Mouse (Mus musculus): Measurements from ENCODE around the gene Mkrn1. TPM values are rescaled to one million over a fixed set of nuclear protein-coding genes. Genes with fewer than 3 reads are reported as not detected.
"Not testable (repeated sequence)": the region's sequence is repeated elsewhere in the genome, so short reads cannot be mapped to it uniquely, and the experiment has no call there.

Gene Mkrn1
- polyA plus RNA-seq, 1 experiment from 2014 or later: 191 TPM

DNA sequence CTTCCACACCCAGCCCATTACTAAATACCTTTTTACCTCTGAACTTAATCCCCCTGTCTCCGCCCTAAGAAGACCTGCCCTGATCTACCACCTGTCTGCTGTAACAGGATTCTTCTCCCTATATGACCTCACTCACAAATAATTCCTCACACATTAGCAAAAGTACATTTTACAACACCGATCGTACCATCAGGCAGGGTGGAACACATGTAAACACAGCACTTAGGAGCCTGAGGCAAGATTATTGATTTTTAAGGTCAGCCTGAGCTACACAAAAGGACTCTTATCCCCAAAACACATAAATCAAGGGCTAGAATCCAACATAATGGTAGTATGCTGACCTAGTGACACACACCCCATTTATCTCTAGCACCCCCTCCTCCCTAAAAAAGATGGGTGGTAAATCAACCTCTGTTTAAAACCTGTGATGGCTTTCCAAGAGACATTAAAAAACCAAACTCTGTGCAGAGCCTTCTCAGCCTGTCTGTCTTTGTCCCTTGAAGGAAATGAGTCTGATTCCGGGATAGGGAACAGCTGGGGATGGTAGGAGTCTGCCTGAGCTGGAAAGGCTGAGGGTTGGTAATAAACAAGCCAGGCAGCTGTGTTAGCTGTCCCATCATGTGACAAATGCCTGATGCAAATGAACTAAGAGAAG, 46.8 kb downstream of the Mkrn1 start:
- H3K9ac ChIP-seq: no peak overlapping the region
- no peaks in the 10 kb centered on the region for H3K27me3 ChIP-seq
- H3K4me2 ChIP-seq (replicated peaks): no peak overlapping the region
- H3K4me1 ChIP-seq: peaks cover 19% of the 10 kb centered on the region
- ATAC-seq (ENCODE audit: low FRiP score): no peak
- 0 out of 2 replicates have a peak, but pooled peaks cover 6% of the 10 kb centered on the region for H3K9me3 ChIP-seq (replicated peaks)
- H3K27ac ChIP-seq: no peak overlapping the region
- peaks cover 9% of the 10 kb centered on the region for H3K36me3 ChIP-seq
- WGBS: 79% methylated on average over 4 of the region's 4 CpGs
- H3K4me3 ChIP-seq: no peak overlapping the region

DNA sequence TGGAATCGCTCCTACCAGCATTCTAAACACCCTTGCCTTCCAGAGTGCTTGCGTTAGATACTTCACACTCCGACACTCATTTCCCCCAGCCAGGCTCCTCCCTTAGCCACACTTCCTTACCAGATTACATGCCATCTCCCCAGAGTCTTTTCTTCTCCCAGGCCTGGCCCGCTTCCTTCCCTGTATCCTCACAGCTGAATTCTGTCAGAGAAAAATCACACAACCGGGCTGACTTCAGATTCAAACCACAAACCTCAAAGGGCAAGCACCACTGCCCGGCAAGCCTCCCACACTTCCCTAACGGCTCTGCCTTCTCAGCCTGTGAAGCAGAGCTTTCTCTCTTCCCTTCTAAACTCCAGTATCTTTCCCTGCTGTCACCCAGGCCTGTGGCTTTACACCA, 47.5 kb downstream of the Mkrn1 start:
- 67% methylated on average over 7 of the region's 7 CpGs for WGBS
- H3K27me3 ChIP-seq: no peaks in the 10 kb centered on the region
- no peak overlapping the region for H3K9ac ChIP-seq
- H3K36me3 ChIP-seq: peaks cover 9% of the 10 kb centered on the region
- 0 out of 2 replicates have a peak, but pooled peaks cover 6% of the 10 kb centered on the region for H3K9me3 ChIP-seq (replicated peaks)
- no peak overlapping the region for H3K27ac ChIP-seq
- no peak for ATAC-seq (ENCODE audit: low FRiP score)
- no peak overlapping the region for H3K4me3 ChIP-seq
- peaks cover 19% of the 10 kb centered on the region for H3K4me1 ChIP-seq
- H3K4me2 ChIP-seq (replicated peaks): no peak overlapping the region

DNA sequence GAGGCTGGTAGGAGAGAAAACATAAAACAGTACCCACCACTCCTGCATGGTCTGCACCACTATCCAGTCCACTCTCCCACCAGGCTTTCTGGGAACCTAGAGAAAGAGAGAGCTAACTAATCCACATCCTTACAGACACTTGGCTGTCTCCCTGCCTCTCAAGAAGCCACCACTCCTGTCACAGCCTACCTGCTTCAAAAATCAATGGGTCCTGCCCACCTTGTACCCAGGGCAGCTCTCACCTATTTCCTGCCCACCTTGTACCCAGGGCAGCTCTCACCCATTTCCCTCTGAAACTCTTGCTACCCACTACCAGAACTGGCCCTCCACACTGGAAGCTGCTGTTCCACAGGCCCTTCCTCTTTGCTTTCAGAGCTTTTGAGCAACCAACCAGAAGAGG, 48.2 kb downstream of the Mkrn1 start:
- Histone ChIP-seq H3K9ac (no peak overlapping the region), H3K9me3 (replicated peaks) (0 out of 2 replicates have a peak, but pooled peaks cover 6% of the 10 kb centered on the region), H3K27me3 (no peaks in the 10 kb centered on the region), H3K36me3 (peaks cover 9% of the 10 kb centered on the region), H3K4me1 (peaks cover 19% of the 10 kb centered on the region), H3K27ac (no peak overlapping the region), H3K4me2 (replicated peaks) (no peak overlapping the region), H3K4me3 (no peak overlapping the region)
- ATAC-seq (ENCODE audit: low FRiP score): no peak

DNA sequence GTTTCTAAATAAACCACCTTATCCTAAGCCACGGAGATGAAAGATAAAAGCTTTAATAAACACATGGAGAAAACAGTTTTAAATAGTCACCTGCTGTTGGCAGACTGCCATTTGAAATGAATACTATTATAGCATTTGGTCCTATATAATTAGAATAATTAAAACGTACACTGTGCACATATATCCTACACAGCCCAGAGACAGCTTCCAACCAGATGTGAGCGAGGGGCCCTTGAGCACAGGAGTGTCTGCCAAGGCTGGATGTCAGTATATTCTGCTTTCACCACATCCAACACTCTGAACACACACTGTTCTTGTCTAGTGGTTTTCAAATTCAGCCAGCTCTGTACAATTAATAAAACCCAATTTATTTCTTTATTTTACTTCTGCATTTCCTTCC, 50.6 kb downstream of the Mkrn1 start:
- no peak overlapping the region for H3K27ac ChIP-seq
- no peak overlapping the region for H3K9ac ChIP-seq
- 0 out of 2 replicates have a peak, but pooled peaks cover 6% of the 10 kb centered on the region for H3K9me3 ChIP-seq (replicated peaks)
- H3K27me3 ChIP-seq: no peaks in the 10 kb centered on the region
- H3K4me1 ChIP-seq: peaks cover 5% of the 10 kb centered on the region; the same call in 1 of the 2 replicates
- peaks cover 19% of the 10 kb centered on the region for H3K36me3 ChIP-seq
- H3K4me3 ChIP-seq: no peak overlapping the region
- 90% methylated on average over 3 of the region's 3 CpGs for WGBS
- H3K4me2 ChIP-seq (replicated peaks): no peak overlapping the region
- no peak for ATAC-seq (ENCODE audit: low FRiP score)

DNA sequence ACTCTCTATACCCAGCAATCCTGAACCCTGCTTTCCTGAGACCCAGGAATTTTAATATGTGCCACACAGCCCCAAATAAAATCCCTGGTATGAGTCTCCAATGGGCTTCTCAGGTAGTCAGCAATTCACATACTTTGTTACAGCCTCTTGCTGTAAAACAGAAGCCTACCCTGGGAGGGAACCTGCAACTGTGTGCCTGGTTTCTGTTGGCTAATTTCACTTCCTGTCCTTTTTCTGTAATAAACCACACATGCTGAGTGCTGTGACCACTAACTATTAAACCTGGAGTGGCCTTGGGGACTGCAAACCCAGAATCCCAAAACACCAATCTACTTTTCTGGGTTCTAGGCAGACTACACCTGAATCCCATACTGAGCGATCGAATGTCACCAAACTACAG, 57.6 kb downstream of the Mkrn1 start:
- no peak overlapping the region for H3K27ac ChIP-seq
- no peak overlapping the region for H3K9ac ChIP-seq
- H3K27me3 ChIP-seq: no peaks in the 10 kb centered on the region
- H3K36me3 ChIP-seq: peaks cover 46% of the 10 kb centered on the region
- WGBS: 99% methylated on average over 2 of the region's 2 CpGs
- no peaks in the 10 kb centered on the region for H3K4me1 ChIP-seq
- H3K9me3 ChIP-seq (replicated peaks): no peaks in the 10 kb centered on the region
- H3K4me2 ChIP-seq (replicated peaks): no peak overlapping the region
- no peak for ATAC-seq (ENCODE audit: low FRiP score)
- no peak overlapping the region for H3K4me3 ChIP-seq

DNA sequence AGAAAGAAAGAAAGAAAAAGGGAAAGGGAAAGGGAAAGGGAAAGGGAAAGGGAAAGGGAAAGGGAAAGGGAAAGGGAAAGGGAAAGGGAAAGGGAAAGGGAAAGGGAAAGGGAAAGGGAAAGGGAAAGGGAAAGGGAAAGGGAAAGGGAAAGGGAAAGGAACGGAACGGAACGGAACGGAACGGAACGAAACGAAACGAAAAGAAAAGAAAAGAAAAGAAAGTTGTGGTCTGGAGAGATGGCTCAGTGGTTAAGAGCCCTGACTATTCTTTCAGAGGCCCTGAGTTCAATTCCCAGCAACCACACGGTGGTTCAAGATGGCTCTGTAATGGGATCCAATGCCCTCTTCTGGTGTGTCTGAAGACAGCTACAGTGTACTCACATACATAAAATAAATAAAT, 61.1 kb downstream of the Mkrn1 start:
- H3K4me3 ChIP-seq; ATAC-seq (ENCODE audit: low FRiP score); H3K4me2 ChIP-seq (replicated peaks); H3K9ac ChIP-seq; H3K27me3 ChIP-seq; H3K27ac ChIP-seq; H3K9me3 ChIP-seq (replicated peaks); H3K4me1 ChIP-seq: not testable (repeated sequence)
- WGBS: 97% methylated on average over 9 of the region's 9 CpGs
- peaks cover 67% of the 10 kb centered on the region for H3K36me3 ChIP-seq

DNA sequence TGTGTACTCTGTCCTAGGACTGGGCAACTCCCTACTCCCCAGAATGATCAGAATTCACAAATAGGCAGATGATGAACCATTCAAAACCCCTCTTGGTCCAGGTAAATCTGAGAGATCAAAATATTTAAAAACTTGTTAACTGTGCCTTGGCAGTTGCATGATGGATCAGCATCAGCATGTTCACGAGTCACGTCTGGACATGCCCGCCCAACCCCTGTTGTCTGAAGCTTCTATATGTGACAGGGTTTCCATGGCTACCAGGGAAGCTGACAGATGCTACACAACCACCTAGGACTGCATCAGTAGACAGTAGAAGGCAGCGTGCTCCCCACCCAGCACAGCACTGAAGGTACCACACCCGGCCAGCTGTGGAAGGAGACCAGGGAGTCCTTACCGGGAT, 71.3 kb downstream of the Mkrn1 start:
- Histone ChIP-seq H3K4me3 (no peak overlapping the region), H3K4me1 (peaks cover 44% of the 10 kb centered on the region), H3K27me3 (no peaks in the 10 kb centered on the region), H3K9me3 (replicated peaks) (no peaks in the 10 kb centered on the region), H3K4me2 (replicated peaks) (no peak overlapping the region), H3K27ac (peak overlapping the region; percentile 86), H3K36me3 (peaks cover 45% of the 10 kb centered on the region), H3K9ac (no peak overlapping the region)
- 55% methylated on average over 6 of the region's 6 CpGs for WGBS
- ATAC-seq (ENCODE audit: low FRiP score): no peak

DNA sequence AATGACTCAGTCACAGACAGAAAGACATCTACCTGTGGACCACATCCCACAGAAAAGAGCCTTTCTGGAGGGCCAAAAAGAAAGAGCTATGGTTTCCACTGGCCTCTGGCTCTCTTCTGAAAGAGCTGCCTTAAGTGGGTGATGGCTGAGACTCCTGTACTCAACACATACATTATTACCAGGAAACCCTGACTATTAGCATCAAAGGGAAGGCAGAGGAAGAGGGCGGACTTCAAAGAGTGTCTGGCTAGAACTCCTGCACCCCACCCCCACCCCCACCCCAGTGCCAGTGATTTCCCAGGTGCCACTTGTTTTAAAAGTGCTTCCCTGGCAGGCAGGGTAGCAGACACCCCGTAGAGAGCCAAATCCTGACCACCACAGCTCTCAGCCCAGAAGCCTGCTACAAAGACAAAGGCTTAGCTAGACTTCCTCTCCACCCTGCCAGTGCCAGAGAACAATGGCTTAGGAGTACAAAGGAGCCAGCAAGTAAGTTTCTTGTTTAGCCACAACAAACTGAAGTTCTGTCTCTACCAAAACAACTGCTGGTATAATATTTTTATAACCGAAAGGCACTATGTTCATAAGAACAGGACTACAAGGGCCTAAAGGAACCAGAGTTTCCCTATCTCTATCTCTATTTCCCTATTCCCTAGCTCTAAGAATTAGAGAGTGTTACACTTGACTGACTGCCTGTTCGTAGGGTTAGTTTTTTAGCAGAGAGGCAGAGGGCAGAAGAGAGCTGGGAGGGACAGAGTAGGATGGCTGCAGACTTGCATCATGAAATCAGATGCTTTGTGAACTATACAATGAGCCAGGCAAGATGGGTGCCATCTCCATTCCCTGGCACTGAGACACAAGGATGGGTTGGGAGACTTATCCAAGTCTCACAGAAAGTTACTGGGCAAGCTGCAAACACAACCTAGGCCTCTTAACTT, 72.1 kb downstream of the Mkrn1 start:
- H3K27me3 ChIP-seq: no peaks in the 10 kb centered on the region
- no peak overlapping the region for H3K4me2 ChIP-seq (replicated peaks)
- H3K27ac ChIP-seq: peak overlapping the region; percentile 86
- 18% methylated on average over 4 of the region's 4 CpGs for WGBS
- peaks cover 44% of the 10 kb centered on the region for H3K4me1 ChIP-seq
- H3K36me3 ChIP-seq: peaks cover 45% of the 10 kb centered on the region
- H3K9ac ChIP-seq: no peak overlapping the region; the same call in 1 of the 2 replicates
- no peak overlapping the region for H3K4me3 ChIP-seq
- H3K9me3 ChIP-seq (replicated peaks): no peaks in the 10 kb centered on the region
- no peak for ATAC-seq (ENCODE audit: low FRiP score)

Other genes starting within 250 kb of the Mkrn1 start
- gene Kdm7a, start 213.7 kb downstream of the Mkrn1 start, polyA plus RNA-seq (2016; fragmentation: Nextera tagmentation; extraction: Ambion mirVana): 21.3 and 22.2 TPM in 2 replicates
- gene Slc37a3, start 42.8 kb downstream of the Mkrn1 start, polyA plus RNA-seq (2016; fragmentation: Nextera tagmentation; extraction: Ambion mirVana): 56.5 and 59.0 TPM in 2 replicates
- gene Rab19, start 39.3 kb downstream of the Mkrn1 start, polyA plus RNA-seq (2016; fragmentation: Nextera tagmentation; extraction: Ambion mirVana): 0.52 and 0.66 TPM in 2 replicates
- 49.0 TPM in 2 replicates for gene Dennd2a, start 137.4 kb upstream of the Mkrn1 start, polyA plus RNA-seq (2016; fragmentation: Nextera tagmentation; extraction: Ambion mirVana)
- 39.5 and 40.4 TPM in 2 replicates for gene Adck2, start 153.4 kb upstream of the Mkrn1 start, polyA plus RNA-seq (2016; fragmentation: Nextera tagmentation; extraction: Ambion mirVana)
- gene Gm42420, start 165.3 kb upstream of the Mkrn1 start, polyA plus RNA-seq (2016; fragmentation: Nextera tagmentation; extraction: Ambion mirVana): 0.65 TPM in 1 of 2 replicates, not detected in the other
- 255 and 307 TPM in 2 replicates for gene Ndufb2, start 172.1 kb upstream of the Mkrn1 start, polyA plus RNA-seq (2016; fragmentation: Nextera tagmentation; extraction: Ambion mirVana)